Mouse (Mus musculus) induced T-regulatory cell, adult 2 months (primary cell): ENCODE measurements around the gene Phox2a.

ENCODE experiments used
- DNase-seq: peaks from one replicate; pipeline ENCODE4 v3.0.0-alpha.2; 2012; ENCODE audit warnings: low read depth

Gene Phox2a

DNA sequence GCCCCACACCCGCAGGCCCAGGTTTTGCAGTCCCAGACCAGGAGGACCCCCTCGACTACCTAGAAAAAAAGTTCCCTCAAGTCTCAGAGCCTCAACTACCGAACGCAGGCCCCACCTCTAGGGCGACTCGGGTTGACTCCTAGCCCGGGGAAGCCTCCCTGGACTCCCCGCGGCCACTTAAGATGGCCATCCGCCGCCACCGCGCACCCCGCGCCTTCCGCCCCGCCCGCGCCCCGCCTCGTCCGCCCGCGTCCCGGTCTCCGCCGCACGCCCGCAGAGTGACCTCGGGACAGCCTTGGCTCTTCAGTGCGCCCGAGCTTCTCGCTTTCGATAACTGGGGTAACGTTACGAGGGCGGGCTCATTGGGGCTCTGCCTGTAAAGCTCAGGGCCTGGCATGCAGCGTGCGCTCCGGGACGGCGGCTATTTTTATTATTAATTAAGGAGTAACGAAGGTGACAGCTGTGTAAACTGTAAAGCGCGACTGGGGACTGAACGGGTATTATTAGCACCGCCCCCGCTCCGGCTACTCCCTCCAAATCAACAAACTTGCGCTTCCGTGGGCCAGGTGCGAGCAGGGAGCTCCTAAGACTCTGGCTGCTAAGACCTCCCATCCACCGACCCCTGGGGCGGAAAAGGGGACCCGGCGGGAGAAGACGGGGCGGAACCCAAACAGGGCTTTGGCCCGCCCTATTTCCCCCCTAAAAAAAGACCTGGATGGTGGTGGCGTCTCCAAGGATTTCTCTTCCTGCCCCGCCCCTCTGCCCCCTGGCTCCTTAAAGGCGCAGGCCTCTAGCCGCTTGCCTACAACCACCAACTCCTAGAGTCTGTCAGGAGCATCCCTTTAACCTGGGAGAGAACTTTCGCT is 19.7 kb downstream of the Phox2a start, which contains the start of gene Inppl1:
TSS of gene Inppl1 (minus strand) at position 624 of the 866 bp plus-strand sequence.
- DNase-seq = peak; percentile 57

DNA sequence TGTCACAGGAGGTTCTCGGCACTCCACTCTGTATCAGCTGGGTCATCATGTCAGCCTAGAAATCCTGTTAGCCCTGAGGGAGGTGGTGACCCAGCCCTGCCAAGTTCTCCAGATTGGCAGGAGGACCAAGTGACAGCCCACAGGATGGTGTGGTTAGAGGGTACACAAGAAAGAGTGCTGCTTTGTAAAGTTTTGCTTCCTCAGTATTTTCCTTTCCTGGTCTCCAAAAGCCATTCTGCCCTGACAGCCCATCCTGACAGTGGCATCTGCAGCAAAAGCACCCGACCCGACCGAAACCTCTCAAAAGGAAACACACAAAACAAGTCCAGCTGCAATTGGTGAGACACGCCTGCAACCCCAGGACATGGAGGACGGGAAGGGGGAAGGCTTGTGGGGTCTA is 26.1 kb downstream of the Phox2a start:
- no peak for DNase-seq

DNA sequence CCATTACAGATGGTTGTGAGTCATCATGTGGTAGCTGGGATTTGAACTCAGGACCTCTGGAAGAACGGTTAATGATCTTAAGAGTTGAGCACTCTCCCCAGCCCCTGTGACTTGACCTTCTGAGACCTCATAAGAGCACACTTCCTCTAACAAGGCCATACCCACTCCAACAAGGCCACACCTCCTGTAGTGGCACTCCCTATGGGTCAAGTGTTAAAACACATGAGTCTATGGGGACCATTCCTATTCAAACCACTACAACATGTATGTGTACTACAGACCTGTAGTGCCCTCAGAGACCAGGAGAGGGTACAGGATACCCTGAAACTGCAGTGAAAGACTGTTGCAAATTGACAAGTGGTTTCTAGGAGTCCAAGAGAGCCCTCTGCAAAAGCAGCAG is 29.8 kb downstream of the Phox2a start:
- DNase-seq = no peak

DNA sequence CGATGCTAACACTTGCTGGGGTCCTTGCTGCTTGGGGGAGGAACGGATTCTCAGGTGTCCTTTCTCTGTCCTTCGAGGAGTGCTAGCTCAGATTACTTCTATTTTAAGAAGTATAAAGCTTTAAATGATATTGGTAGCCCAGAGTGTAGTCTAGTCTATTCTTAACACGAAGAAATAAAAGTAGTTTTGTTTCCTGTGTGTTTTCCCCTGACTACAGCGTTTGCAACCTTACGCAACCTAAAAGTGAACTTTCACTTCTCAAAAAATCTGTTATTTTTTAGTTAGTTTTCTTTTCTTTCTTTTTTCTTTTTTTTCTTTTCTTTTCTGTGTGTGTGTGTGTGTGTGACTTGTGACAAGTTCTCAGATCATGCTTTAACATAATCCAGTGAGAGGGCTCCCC is 33.6 kb downstream of the Phox2a start:
- no peak for DNase-seq

DNA sequence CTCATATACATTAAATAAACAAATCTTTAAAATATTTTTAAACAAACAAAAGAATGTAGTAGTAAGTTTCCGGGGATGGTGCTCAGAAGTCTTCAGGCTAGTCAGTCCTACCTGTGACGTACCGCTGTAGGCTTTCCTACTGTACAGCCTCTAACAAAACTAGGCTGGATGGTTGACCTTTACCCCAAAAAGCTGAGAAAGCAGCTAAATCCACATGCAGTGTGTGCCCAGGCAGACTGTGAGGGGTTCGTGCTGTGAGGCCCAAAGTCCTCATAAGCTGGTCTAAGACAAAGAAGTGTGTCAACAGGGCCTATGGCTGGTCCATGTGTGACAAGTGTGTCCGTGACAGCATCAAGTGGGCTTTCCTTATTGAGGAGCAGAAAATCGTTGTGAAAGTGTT is 34.7 kb downstream of the Phox2a start:
- no peak for DNase-seq

DNA sequence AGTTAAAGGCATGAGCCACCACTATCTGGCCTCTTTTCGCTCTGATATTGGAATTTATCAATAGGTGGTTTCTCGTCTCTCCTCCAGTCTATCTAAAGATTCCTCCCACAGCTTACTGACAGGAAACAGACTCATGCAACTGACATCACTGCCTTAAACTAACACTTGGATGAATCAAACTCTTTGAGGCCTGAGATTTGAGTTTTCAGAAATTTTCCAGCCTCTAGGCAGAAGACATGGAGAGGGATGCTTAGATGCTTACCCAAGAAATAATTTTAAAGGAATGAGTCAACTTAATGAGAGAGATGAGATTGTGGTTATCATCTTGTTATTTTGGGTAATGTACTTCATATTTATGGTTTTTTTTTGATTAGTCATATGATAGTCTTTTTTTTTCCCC is 35.7 kb downstream of the Phox2a start:
- no peak for DNase-seq

DNA sequence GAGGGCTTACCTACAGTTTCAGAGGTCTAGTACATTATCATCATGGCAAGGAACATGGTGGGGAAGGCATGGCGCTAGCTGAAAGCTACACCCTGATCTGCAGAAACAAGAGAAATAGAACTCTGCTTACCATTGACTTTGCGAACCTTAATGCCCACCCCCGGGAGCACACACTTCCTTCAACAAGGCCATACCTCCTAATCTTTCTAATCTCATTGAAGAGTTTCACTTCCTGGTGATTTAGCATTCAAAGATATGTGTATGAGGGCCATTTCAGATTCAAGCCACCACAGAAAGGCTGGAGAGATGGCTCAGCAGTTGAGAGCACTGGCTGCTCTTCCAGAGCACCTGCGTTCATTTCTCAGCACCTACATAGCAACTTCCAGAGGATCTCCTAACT is 39.0 kb downstream of the Phox2a start, which contains the start of gene Folr2:
TSS of gene Folr2 (minus strand) at position 101 of the 400 bp plus-strand sequence.
- DNase-seq = no peak

DNA sequence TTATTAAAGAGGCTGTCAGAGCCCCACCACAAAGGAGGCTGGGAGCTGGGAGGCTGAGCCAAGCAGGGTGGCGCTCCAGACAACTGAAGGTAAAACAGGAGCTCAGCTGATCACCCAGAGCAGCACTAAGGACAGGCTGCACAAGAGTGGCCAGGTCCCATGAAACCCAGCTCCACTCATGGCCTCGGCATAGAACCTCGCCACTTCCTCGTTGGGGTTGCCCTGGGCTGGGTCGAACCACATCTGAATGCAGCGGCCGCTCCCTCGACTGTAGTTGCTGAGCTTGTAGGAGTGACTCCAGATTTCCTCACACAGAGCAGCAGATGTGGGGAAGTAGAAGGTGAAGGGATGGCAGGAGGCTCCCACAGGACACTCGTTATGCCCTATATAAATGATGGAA is 40.2 kb downstream of the Phox2a start:
- no peak for DNase-seq

DNA sequence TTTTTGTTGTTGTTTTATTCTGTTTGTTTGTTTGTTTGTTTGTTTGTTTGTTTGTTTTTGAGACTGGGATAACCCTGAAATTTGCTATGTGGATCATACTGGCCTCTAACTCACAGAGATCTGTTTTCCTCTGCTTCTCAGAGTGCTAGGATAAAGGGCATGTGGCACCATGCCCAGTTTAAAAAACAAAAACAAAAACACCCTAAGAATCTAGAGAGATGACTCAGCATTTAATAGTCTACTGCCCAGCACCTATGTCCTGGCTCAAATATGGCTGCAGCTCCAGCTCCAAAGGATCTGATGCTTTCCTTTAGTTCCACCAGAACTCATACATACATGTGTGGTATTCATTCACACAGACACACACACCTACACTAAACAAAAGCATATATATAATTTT is 42.9 kb downstream of the Phox2a start:
- DNase-seq = no peak

DNA sequence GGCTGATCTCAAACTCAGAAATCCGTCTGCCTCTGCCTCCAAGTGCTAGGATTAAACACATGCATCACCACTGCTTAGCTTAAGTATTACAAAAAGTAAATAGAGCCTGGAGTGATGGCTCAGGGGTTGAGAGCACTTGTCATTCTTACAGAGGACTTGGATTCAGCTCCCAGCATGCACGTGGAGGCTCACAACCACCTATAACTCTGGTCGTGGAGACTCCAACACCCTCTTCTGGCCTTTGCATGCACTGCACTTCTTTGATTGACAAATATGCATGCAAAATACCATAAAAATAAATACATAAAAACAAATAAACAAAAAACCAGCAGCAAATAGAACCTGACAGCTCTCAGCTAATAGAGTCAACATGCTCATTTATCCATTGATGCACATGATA is 44.2 kb downstream of the Phox2a start:
- DNase-seq = peak; percentile 12

DNA sequence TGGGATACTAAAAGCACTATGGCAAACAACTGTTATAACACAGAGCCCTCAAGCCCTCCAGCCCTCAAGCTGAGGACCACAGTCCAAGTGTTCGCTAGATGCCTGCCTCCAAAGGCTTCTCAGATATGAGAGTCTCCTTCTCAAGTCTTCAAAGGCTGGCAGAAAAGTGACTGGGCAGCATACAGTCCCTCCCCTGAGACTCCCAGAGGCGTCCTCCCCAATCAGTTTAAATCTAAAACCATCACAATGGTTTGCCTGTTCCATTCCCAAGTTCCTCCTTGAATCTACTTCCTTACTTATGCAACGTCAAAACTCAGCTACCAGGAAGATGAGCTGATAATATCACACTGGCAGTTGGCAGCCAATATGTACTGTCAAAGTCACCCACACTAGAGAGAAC is 45.3 kb downstream of the Phox2a start, which contains the start of gene Anapc15:
TSS of gene Anapc15 (plus strand) at position 301 of the 400 bp plus-strand sequence.
- DNase-seq = no peak

DNA sequence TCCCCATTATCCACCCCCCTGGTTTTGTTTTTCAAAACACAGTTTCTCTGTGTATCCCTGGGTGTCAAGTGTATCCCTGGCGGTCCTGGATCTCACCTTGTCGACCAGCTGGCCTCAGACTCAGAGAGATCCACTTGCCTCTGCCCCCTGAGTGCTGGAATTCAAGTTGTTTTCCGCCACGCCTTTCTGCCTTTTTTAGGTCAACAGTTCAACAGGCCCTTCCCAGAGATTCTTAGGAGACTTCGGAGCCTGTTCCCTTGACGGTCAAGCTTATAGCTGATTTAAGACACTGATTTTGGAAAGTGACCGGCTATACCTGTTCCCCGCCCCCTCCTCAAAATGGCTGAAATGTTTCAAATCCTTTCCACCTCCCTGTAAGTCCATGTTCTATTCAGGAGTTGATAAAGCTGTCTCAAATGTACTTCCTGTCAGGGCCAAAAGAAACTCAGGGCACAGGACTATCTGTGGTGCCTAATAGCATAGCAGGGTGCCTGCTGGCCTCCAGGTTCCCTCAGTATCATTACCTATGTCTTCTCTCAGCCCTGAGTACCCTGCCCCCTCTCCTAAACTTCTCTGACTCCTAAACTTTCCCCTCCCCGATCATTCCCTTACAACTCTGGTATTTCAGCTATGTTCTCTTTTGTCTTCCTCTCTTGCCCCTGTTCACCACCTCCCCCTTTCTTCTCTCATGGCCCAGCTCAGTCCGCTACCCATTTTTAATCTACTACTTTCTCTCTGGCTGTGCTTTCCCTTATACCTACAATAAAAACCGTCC is 48.6 kb downstream of the Phox2a start:
- DNase-seq = no peak

DNA sequence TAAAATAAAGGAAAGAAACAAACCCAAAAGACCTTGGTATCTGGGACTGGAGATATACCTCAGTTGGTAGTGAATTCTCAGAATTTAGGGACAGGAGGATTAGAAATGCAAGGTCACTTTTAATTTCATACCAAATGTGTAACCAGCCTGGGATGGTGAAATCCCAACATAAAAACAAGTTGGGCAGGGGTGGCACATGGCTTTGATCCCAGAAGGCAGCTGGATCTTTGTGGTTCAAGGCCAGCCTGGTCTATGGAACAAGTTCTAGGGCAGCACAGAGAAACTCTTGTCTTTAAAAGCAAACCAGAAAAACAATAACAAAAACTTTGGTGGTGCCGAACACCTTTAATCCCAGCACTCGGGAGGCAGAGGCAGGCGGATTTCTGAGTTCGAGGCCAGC is 49.4 kb downstream of the Phox2a start:
- no peak for DNase-seq

DNA sequence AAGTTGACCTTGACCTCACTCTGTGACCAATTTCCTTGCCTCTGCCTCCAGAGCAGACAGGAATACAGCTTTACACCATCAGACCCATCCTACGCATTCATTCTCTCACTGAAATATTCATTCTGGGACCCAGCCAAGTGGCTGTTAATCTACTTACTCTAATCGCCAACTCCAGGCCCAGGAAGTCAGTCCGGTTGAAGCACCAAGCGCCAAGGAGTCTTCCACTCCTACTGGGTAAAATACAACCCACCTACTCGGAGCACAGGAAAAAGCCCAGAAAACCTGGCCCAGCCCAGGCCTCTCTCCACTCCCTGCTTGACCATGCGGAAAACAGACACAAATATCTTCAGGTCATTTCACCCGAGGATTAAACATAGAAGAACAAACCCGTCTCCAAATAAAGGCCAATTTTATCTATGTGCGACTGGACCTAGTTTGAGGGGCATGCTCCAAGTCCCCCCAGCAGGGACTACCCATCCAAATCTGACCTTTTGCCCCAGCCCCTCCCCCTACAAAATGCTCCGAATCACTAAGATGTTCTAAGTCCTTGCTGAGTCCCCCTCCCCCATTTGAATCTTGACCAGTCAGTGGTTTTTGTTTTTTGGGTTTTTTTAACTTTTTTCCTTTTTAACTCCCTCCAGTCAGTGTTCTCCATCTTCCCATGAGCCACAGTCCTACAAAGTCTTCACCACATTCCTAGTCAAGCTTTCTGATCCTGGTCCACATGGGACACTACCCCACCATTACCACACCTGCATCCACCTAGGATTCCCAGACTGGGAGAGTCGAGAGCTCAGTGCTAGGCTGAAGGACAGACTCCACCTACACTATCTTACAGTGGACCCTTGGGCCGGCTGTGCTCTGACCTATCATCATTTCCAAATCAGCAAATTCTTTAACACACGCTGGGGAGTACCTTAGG is 50.4 kb downstream of the Phox2a start:
- no peak for DNase-seq

DNA sequence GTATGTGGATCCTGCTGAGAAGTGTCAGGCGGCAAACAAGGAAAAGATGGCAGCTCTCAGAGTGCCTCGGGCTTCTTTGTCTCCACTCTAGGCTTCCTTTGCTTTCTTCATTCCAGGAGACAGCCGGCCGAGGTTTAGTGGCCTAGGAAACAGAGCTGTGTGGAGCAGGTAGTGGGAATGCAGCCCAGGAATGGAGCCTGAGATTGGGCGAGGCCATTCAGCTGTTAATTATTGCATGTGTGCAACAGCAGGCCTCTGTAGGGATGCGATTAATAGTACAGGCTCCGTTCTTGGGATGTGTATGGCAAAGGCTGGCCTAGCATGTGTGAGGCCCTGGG is 51.0 kb downstream of the Phox2a start:
- no peak for DNase-seq

DNA sequence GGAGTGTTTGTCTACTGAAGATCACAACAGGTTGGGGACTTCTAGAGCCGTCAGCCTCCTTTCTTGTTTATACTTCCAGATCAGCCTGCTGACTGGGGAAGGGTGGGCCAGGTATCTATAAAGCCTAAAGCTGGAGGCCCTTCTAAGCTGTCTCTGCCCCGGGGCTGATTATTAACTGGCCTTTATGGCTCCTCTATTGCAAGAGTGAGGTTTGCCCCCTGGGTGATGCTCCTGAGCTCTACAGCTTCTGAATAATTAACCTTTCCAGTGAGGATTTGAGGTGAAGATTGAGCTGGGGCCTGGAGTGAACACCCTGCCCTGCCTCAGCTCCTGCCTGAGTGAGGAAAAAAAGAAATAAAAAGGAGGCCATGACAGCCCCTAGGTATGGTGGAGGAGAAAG is 52.5 kb downstream of the Phox2a start, which contains the start of gene Folr1:
TSS of gene Folr1 (minus strand) at position 160 of the 400 bp plus-strand sequence.
- DNase-seq = no peak

DNA sequence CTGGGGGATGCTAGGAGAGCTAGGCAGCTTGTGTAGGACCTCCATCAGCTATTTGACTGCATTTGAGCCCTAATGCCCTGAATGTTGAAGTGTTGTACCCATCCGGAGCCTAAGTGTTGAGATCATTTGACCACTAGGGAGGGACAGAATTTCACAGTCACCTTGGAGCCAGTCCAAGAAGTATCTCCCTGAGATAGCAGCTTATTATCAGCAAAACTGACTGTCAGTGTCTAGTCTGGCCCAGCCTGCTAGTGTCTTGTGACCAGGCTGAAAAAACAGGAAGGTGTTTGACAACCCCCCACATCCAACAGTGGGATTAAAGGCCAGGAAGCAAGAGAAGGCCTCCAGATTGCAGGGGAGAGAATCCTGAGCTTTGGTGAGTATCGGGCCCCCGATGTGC is 53.2 kb downstream of the Phox2a start:
- no peak for DNase-seq
